Mouse (Mus musculus) limb, embryonic 14.5 days (tissue): ENCODE results near the gene AI661453. TPM values are rescaled to one million over a fixed set of nuclear protein-coding genes. Genes with fewer than 3 reads are reported as not detected.

Experiments used
- ATAC-seq: fragments of 200-750 bp; cut with Nextera tagmentation; 2 replicates; pipeline ENCODE4 v1.8.0; 2017; ENCODE audit warnings: low read depth, moderate number of reproducible peaks, moderate TSS enrichment; ENCODE audit not compliant: low FRiP score
- DNase-seq: peaks from one replicate; pipeline ENCODE4 v3.0.0-alpha.2; 2015; ENCODE audit warnings: low spot score
- H3K27ac ChIP-seq: fragments of 300-500 bp; sonication (generic); replicated peaks from 2 replicates; pipeline ENCODE4 v1.5.1; 2014; ENCODE audit warnings: low read depth, mild to moderate bottlenecking, low read length, moderate library complexity, mixed read lengths
- H3K27me3 ChIP-seq: fragments of 300-500 bp; sonication (generic); 2 replicates; pipeline ENCODE4 v1.6.1; 2014; ENCODE audit warnings: low read length, mixed read lengths; ENCODE audit not compliant: control insufficient read depth, insufficient read depth
- H3K36me3 ChIP-seq: fragments of 300-500 bp; sonication (generic); 2 replicates; pipeline ENCODE4 v1.6.1; 2014; ENCODE audit warnings: mild to moderate bottlenecking, low read length, moderate library complexity, mixed read lengths; ENCODE audit not compliant: control insufficient read depth, insufficient read depth
- H3K4me1 ChIP-seq: fragments of 300-500 bp; sonication (generic); 2 replicates; pipeline ENCODE4 v1.6.1; 2014; ENCODE audit warnings: antibody characterized with exemption, low read length, mixed read lengths; ENCODE audit not compliant: control insufficient read depth, insufficient read depth
- H3K4me2 ChIP-seq: fragments of 300-500 bp; sonication (generic); replicated peaks from 2 replicates; pipeline ENCODE4 v1.6.1; 2014; ENCODE audit warnings: low read depth, mild to moderate bottlenecking, low read length, moderate library complexity; ENCODE audit not compliant: severe bottlenecking
- H3K4me3 ChIP-seq: fragments of 300-500 bp; sonication (generic); replicated peaks from 2 replicates; pipeline ENCODE4 v1.5.1; 2014; ENCODE audit warnings: low read length
- H3K9ac ChIP-seq: fragments of 300-500 bp; sonication (generic); 2 replicates; pipeline ENCODE4 v1.6.1; 2014; ENCODE audit warnings: mild to moderate bottlenecking, low read depth, low read length, moderate library complexity; ENCODE audit not compliant: severe bottlenecking
- H3K9me3 ChIP-seq: fragments of 300-500 bp; sonication (generic); 2 replicates; pipeline ENCODE4 v1.6.1; 2016; ENCODE audit warnings: low read length; ENCODE audit not compliant: control insufficient read depth
- POLR2A ChIP-seq: fragments of 200-500 bp; IDR thresholded peaks from 2 replicates; pipeline ENCODE4 v1.8.0; 2012; ENCODE audit warnings: inconsistent platforms, mild to moderate bottlenecking, moderate library complexity, borderline replicate concordance; ENCODE audit not compliant: insufficient read depth, insufficient read length; ENCODE audit errors: extremely low read depth
- WGBS: fragments of 180-500 bp; shearing (Covaris S2); extraction: QIAGEN DNeasy Blood & Tissue Kit; methylation state at CpG from one replicate; pipeline ENCODE4 v1.1.7; 2014; 5-methylcytosine and 5-hydroxymethylcytosine counted together
- polyA plus RNA-seq, 2 experiments: library from polyadenylated mRNA; depleted of rRNA in 1 of 2; stranded (reverse) in 1 of 2; unstranded in 1 of 2; fragments of >200 nt; fragmentation: Nextera tagmentation in 1 of 2; extraction: Ambion mirVana in 1 of 2; gene quantifications; 2 replicates each; pipeline versions ENCODE4 v1.2.1 to v1.2.3; 2012 to 2014

The AI661453 gene
- polyA plus RNA-seq, 2 experiments = 2.7 to 3.4 TPM

- H3K27ac ChIP-seq = no peak overlapping the region
- DNase-seq = no peak
- no peaks in the 10 kb centered on the region for H3K36me3 ChIP-seq
- TF ChIP-seq POLR2A = no peak
- 80% methylated on average over 7 of the region's 7 CpGs for WGBS
- ATAC-seq = no peak
- H3K4me3 ChIP-seq = no peak overlapping the region
- no peaks in the 10 kb centered on the region for H3K9me3 ChIP-seq
- H3K4me1 ChIP-seq = no peaks in the 10 kb centered on the region
- peaks cover 4% of the 10 kb centered on the region; the same call in 1 of the 2 replicates for H3K27me3 ChIP-seq
- H3K9ac ChIP-seq = no peak overlapping the region
- H3K4me2 ChIP-seq = no peak overlapping the region
Observed at GRCm38 (mm10) chr17:47462209-47462608, 25.8 kb downstream of the AI661453 start.

- Histone ChIP-seq H3K27me3 (peaks cover 10% of the 10 kb centered on the region), H3K4me1 (no peaks in the 10 kb centered on the region), H3K27ac (no peak overlapping the region), H3K4me3 (no peak overlapping the region), H3K36me3 (no peaks in the 10 kb centered on the region), H3K4me2 (no peak overlapping the region), H3K9me3 (no peaks in the 10 kb centered on the region), H3K9ac (no peak overlapping the region)
- no peak for TF ChIP-seq POLR2A
- ATAC-seq (no peak), DNase-seq (no peak)
- WGBS = 55% methylated on average over 9 of the region's 9 CpGs
Observed at GRCm38 (mm10) chr17:47462728-47463388, 26.4 kb downstream of the AI661453 start.

GRCm38 (mm10) chr17:47464248-47464965 lies 28.0 kb downstream of the AI661453 start:
- no peak overlapping the region for H3K27ac ChIP-seq
- no peak overlapping the region for H3K4me3 ChIP-seq
- ATAC-seq = no peak
- WGBS = 49% methylated on average over 12 of the region's 12 CpGs
- no peak for DNase-seq
- H3K4me1 ChIP-seq = no peaks in the 10 kb centered on the region
- TF ChIP-seq POLR2A = no peak
- no peak overlapping the region for H3K9ac ChIP-seq
- no peak overlapping the region for H3K4me2 ChIP-seq
- H3K36me3 ChIP-seq = no peaks in the 10 kb centered on the region
- peaks cover 24% of the 10 kb centered on the region for H3K27me3 ChIP-seq
- H3K9me3 ChIP-seq = no peaks in the 10 kb centered on the region

GRCm38 (mm10) chr17:47465016-47465415 lies 28.6 kb downstream of the AI661453 start:
- no peak for ATAC-seq
- WGBS = 81% methylated on average over 11 of the region's 11 CpGs
- Histone ChIP-seq H3K4me3 (no peak overlapping the region), H3K9me3 (no peaks in the 10 kb centered on the region), H3K36me3 (no peaks in the 10 kb centered on the region), H3K27ac (no peak overlapping the region), H3K4me1 (no peaks in the 10 kb centered on the region), H3K4me2 (no peak overlapping the region), H3K27me3 (peaks cover 24% of the 10 kb centered on the region), H3K9ac (no peak overlapping the region)
- no peak for TF ChIP-seq POLR2A
- DNase-seq = no peak

DNA sequence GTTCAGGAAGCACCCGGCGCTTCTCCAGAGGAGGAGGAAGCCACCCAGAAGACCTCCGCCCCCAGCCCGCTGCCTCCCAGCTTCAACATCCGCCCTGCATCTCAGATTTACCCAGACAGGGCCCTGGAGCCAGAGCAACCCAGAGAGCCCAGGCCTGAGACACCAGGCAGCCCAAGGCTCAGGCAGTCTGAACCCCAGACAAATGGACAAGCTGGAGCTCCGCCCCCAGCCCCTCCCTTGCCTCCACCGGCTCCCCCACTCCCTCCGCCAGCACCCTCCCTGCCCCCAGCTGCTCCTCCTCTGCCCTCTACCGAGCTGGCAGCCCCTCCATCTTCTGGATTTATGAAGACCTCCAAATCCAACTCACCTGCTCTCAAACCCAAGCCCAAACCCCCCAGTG lies 29.9 kb downstream of the AI661453 start:
- Histone ChIP-seq H3K27me3 (peaks cover 24% of the 10 kb centered on the region), H3K27ac (no peak overlapping the region), H3K9me3 (no peaks in the 10 kb centered on the region), H3K36me3 (no peaks in the 10 kb centered on the region), H3K9ac (no peak overlapping the region), H3K4me3 (no peak overlapping the region), H3K4me1 (no peaks in the 10 kb centered on the region), H3K4me2 (no peak overlapping the region)
- WGBS = 19% methylated on average over 7 of the region's 9 CpGs
- no peak for TF ChIP-seq POLR2A
- ATAC-seq (no peak), DNase-seq (no peak)
